Mouse (Mus musculus): Measurements from ENCODE around the gene Fbxo44. TPM values are rescaled to one million over a fixed set of nuclear protein-coding genes. Genes with fewer than 3 reads are reported as not detected.
"Not testable (repeated sequence)": the region's sequence is repeated elsewhere in the genome, so short reads cannot be mapped to it uniquely, and the experiment has no call there.

The Fbxo44 gene
- total RNA-seq, 1 experiment from 2014 or later = 4.1 TPM

DNA sequence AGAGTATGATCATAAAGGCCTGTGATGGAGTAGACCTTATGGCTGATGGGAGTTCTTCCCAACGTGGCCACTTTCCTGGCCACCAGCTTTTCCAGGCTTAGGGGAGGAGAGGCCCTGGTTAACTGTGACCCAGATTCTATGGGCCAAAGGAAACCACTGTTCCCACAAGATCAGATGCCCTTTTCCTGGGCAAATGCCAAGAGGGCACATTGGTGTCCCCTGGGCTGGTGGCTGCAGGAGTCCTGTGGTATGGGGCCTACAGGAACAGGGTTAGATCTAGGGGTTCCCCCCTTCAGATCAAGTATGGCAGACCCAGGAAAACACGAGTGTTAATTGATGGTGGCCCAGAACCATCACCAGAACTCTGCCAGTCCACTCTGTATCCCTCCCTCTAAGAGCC, 12.6 kb downstream of the Fbxo44 start:
- ATAC-seq (replicated peaks in 1 of 2; ENCODE audit: insufficient read depth in 1 of 2, low FRiP score in 2 of 2, low TSS enrichment in 1 of 2, low read depth in 1 of 2, poor library complexity in 2 of 2, severe bottlenecking in 2 of 2) = no peak

DNA sequence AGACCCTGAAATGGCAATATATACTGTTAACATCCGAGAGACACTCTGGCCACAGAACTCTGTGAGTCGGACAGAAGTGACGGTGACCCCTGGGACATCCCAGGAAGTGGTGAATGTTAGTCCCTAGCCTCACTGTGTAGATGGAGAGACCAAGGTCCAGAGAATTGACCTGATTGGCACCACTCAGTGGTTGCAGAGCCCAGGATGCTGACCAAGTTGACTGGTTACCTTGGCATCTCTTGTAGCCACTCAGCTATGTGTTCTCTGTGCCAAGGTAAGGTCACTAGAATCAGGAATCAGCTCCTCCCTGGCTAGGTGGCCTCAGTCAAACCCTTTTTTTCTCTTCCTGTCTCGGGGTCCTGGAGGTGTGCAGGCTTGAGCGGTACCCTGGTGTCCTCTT, 16.6 kb downstream of the Fbxo44 start:
- ATAC-seq (replicated peaks in 1 of 2; ENCODE audit: insufficient read depth in 1 of 2, low FRiP score in 2 of 2, low TSS enrichment in 1 of 2, low read depth in 1 of 2, poor library complexity in 2 of 2, severe bottlenecking in 2 of 2) = no peak

DNA sequence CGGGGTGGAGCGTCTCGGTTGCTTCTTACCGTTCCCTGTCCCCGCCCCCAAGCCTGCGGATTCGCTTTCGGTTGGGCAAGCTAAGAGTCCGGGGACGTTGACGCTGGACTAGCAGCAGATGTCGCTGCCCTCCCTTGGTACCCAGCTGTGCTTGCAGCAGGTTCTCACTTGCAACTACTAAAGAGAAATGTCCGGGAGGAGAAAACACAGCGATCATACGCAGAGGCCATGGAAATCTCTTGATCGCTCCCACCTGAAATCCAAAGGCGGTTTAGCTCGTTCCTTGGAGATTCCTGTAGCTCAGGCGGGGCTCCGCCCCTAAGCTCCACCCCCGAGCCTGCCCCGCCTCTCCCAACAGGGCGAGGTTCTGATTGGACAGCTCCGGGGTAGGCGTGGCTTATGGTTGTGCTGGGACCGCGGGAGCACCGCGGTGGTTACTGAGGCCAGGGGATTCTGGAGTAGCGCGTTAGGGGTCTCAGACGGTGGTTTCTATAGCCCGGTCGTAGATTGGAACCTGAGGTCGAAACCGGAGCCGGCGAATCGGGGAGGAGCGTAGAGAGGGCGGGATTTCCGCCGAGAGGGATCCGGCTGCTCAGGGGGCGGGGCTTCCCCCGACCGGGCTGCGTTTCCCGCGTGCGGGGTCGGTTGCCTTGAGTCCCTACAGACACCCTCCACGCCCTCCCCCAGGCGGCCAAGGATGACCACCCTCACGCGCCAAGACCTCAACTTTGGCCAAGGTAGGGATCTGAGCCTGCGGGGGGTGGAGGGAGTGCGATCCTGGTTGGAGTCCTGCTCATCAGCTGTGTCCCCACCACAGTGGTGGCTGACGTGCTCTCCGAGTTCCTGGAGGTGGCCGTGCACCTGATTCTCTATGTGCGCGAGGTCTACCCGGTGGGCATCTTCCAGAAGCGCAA, 19.9 kb downstream of the Fbxo44 start:
- ATAC-seq (replicated peaks in 1 of 2; ENCODE audit: insufficient read depth in 1 of 2, low FRiP score in 2 of 2, low TSS enrichment in 1 of 2, low read depth in 1 of 2, poor library complexity in 2 of 2, severe bottlenecking in 2 of 2) = peak; percentile 94 to 96

DNA sequence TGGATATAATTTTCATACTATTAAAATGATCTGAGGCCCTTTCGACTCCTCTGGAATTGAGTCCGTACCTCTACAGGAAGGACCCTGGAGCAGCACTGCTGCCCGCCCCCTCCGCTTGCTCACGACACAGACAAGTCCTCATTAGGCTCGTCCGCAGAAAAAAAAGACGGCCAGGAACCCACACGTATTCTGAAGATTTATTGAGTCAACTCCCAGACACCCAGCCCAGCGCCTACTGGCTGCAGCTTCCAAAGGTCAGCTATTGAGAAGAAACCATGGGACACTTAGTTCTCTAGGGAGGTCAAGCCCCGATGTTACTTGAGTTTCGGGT, 20.6 kb downstream of the Fbxo44 start:
- ATAC-seq (replicated peaks in 1 of 2; ENCODE audit: insufficient read depth in 1 of 2, low FRiP score in 2 of 2, low TSS enrichment in 1 of 2, low read depth in 1 of 2, poor library complexity in 2 of 2, severe bottlenecking in 2 of 2) = peak; percentile 28 to 46; a peak in 3 of 4 replicates

DNA sequence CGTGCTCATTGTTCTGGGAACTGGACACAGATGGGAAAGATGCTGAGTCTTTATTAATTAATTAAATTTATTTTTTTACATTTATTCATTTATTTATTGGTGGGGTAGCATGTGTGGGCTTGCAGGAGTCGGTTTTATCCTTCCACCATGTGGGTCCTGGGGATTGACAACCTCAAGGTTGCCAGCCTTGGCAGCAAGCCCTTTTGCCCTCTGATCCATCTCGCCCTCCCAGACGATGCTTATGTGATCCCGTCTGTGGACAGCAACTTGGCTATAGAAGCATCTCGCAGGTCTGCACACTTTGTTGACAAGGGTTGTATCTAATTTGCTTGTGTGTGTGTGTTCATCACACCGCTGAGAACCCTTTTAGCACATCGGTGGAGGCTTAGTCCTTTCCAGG, 22.8 kb downstream of the Fbxo44 start:
- no peak for ATAC-seq (replicated peaks in 1 of 2; ENCODE audit: insufficient read depth in 1 of 2, low FRiP score in 2 of 2, low TSS enrichment in 1 of 2, low read depth in 1 of 2, poor library complexity in 2 of 2, severe bottlenecking in 2 of 2)

DNA sequence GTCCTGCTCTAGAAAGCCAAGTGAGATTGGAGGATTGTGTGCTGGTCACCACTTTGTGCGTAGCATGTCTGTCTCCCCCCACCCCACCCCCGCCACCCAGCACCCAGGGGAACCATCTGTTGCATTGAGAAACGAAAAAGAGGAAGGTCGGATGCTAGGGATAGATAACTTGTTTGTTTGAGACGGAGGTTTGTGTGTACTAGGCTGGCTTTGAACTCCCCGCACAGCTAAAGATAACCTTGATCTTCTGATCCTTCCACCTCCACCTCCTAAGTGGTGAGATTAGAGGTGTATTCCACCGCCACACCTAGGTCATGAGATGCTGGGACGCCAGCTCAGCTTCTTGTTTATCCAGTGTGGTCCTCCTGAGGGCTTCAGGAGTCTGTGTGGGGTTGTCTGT, 25.3 kb downstream of the Fbxo44 start:
- no peak for ATAC-seq (replicated peaks in 1 of 2; ENCODE audit: insufficient read depth in 1 of 2, low FRiP score in 2 of 2, low TSS enrichment in 1 of 2, low read depth in 1 of 2, poor library complexity in 2 of 2, severe bottlenecking in 2 of 2)

DNA sequence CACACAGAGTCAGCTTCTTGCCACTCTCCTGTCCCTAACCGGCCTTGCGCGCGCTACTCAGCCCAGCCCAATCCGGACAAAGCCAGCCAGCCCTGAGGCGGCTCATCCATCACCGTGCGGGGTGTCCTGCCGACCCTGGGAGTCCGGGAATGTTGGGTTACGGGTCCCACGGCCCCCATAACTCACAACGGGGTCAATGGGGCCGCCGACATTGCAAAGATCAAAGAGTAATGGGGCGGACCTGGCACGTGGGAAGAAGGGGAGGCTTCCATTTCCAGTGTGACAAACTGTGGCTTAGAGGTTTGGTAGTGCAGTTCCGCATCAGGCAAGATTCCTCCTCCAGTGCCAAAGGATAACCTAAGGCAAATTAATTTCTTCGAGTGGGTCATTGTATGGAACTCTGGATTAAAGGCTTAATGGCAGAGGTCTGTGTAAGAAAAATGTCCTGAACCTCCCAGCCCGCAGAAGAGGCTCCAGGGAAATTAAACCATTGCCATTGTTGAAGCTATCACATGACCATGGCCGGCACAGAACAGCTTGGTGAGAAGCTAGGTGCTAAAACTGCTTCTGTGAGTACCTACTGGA, 28.7 kb downstream of the Fbxo44 start:
- ATAC-seq (replicated peaks in 1 of 2; ENCODE audit: insufficient read depth in 1 of 2, low FRiP score in 2 of 2, low TSS enrichment in 1 of 2, low read depth in 1 of 2, poor library complexity in 2 of 2, severe bottlenecking in 2 of 2) = peak; percentile 42 to 61; a peak in 3 of 4 replicates

DNA sequence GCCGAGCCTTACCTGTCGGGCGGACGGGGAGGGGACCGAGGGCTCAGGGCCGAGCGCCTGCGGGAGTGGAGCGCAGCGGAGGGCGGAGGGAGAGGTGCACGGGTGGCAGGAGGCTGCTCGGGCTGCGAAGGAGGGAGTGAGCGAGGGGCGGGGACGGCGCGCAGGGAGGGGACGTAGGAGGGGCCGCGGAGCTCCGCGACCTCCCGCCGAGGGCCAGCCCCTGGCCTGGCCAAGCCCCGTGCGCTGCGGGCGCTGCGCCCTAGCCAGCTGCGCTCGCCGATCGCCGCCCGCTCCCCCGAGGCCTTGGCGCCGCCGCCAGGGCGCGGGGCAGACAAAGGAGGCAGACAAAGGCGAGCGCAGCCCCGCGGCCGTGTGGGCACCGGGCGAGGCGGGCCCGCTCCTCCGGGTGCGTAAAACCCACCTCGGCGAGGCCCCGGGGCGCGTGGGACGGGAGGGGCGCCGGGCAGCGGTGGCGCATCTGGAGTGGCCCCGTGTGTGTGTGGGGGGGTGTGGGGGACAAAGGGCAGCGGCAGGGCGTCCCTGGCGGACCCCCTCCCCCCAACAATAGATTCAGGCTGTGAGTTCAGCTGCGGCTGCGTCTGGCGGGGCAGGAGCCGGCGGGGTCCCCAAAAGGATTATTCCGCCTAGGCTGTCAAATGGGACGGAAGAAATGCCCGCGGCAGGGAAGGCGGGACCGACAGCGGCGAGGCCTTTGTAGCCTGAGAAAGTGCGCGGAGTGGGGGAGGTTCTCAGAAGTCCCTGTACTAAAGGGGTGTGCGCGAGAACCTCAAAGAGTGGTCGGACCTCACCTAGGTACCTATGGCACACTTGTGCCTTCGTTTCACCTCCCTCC, 29.5 kb downstream of the Fbxo44 start, which contains the start of gene Draxin:
Gene Draxin (minus strand): TSS at position 138 of the 853 bp plus-strand sequence.
- peak; percentile 37 to 57 for ATAC-seq (replicated peaks in 1 of 2; ENCODE audit: insufficient read depth in 1 of 2, low FRiP score in 2 of 2, low TSS enrichment in 1 of 2, low read depth in 1 of 2, poor library complexity in 2 of 2, severe bottlenecking in 2 of 2)

DNA sequence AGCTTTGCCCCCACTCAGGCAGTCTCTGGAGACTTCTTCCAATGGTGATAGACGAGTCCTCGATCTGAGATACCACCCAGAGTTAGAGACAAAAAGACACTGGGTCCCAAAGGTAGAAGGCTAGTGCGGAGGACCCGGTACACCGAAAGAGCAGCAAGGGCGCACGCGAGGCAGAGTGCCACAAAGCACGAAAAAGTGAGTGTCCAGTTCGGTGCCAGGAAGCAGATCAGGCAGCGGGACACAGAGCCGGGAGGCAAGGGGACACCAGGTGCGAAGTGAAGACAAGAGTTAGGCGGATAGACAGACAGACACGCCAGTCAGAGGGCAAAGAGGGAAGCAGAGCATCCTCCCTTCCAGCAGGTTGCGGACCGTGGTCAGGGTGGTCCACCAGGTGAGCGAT, 30.1 kb downstream of the Fbxo44 start, which contains the start of gene Mad2l2:
Gene Mad2l2 (plus strand): TSS at position 252 of the 400 bp plus-strand sequence.
- ATAC-seq (replicated peaks in 1 of 2; ENCODE audit: insufficient read depth in 1 of 2, low FRiP score in 2 of 2, low TSS enrichment in 1 of 2, low read depth in 1 of 2, poor library complexity in 2 of 2, severe bottlenecking in 2 of 2) = no peak

DNA sequence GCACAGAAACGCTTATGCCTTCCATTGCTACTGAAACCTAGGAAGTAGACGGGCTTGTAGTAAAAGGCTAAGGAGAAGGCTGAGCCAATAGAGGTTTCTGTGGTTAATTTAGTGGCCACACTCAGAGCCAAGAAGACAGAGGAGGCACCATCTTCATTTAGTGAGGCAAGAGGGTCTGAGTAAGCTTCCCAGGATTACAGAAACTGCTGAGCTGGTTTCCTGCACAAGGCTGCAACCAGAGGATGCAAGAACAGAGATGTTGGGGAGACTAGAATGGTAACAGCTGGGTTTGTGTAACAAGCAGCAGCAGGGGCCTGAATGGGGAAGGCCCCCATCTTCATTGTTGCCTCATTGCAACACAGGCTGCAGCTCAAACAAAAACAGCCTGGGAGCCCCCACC, 31.6 kb downstream of the Fbxo44 start:
- no peak; a peak in 1 of 4 replicates for ATAC-seq (replicated peaks in 1 of 2; ENCODE audit: insufficient read depth in 1 of 2, low FRiP score in 2 of 2, low TSS enrichment in 1 of 2, low read depth in 1 of 2, poor library complexity in 2 of 2, severe bottlenecking in 2 of 2)

DNA sequence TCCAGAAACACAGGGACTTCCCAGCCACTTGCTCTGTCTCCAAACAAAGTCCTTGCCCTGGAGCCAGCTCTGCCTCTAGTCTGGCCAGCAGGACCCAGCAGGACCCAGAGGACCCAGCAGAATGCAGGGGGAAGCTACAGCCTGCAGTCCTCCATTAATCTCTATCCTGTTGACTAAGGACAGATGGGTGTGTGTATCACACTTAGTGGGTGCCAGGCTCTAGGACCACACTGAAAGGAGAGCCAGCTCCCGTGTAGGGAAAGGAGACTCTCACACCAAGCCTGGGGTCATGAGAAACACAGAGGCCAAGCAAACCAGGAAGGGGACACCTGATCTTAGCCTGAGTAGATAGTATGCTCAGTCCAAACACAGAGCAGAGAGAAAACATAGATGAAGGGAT, 32.0 kb downstream of the Fbxo44 start:
- no peak for ATAC-seq (replicated peaks in 1 of 2; ENCODE audit: insufficient read depth in 1 of 2, low FRiP score in 2 of 2, low TSS enrichment in 1 of 2, low read depth in 1 of 2, poor library complexity in 2 of 2, severe bottlenecking in 2 of 2)

DNA sequence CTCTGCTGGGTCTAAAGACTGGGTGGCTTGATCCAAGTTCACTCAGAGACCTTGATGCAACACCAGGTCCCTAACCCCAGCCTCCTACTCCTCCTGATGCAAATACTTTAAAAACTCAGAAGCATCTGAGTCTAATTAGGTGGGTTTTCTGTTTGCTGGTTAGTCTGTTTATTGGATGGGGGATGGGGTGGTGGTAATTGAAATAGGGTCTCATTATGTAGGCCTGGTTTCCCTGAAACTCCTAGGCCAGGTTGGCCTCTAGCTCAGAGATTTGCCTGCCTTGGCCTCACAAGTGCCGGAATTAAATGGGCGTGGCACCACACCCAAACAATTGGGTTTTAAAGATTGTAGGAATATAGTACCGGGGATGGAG, 37.6 kb downstream of the Fbxo44 start:
- ATAC-seq (replicated peaks in 1 of 2; ENCODE audit: insufficient read depth in 1 of 2, low FRiP score in 2 of 2, low TSS enrichment in 1 of 2, low read depth in 1 of 2, poor library complexity in 2 of 2, severe bottlenecking in 2 of 2) = no peak

DNA sequence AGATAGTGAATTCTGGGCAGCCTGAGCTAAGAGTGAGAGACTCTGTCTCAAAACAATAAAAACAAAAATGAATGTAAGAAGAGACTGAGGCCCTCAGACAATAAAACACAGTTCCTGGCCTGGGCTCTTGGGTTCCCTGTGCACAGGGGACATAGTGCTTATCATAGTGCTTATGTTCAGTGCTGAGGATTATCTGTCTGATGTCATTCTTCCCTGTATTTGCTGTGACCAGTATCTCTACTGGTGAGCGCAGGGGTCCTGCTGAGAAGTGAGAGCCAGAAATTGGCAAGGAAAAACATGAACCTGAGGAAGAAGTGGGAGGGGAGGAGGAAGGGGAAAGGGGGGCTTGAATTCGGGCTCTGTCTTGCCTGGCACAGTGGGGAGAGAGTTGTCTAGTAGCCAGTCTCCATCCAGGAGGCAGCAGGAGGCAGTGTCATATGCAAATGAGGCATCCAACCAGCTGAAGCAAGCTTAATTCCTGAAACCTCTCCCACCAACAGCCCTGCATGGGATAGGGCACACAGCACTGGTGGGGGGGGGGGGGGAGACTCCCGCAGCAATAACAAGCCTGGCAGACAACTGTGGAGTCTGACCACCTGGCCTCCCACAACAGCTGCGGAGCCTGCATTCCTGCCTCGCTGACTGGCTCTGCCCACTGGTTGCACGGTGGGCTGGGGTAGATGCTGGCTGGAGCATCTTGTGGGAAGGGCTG, 38.1 kb downstream of the Fbxo44 start:
- ATAC-seq (replicated peaks in 1 of 2; ENCODE audit: insufficient read depth in 1 of 2, low FRiP score in 2 of 2, low TSS enrichment in 1 of 2, low read depth in 1 of 2, poor library complexity in 2 of 2, severe bottlenecking in 2 of 2) = no peak

DNA sequence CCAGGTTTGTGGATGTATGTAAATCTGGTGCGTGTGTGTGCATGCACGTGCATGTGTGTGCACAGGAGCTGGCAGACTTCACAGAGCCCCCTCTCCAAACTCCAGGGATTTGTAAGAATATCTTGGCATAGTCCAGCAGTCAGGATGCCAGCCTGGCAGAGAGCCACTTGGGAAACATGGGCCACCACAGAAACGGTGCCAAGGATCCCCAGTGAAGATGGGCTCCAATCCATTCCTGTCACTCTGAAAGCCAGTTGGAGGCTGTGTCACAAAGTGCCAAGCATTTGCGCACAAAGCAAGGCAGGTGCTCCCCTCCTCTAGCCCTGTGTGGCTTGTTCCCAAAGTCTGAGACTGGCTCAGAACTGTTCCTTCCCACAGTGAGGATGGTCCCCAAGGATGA, 38.9 kb downstream of the Fbxo44 start:
- ATAC-seq (replicated peaks in 1 of 2; ENCODE audit: insufficient read depth in 1 of 2, low FRiP score in 2 of 2, low TSS enrichment in 1 of 2, low read depth in 1 of 2, poor library complexity in 2 of 2, severe bottlenecking in 2 of 2) = no peak

DNA sequence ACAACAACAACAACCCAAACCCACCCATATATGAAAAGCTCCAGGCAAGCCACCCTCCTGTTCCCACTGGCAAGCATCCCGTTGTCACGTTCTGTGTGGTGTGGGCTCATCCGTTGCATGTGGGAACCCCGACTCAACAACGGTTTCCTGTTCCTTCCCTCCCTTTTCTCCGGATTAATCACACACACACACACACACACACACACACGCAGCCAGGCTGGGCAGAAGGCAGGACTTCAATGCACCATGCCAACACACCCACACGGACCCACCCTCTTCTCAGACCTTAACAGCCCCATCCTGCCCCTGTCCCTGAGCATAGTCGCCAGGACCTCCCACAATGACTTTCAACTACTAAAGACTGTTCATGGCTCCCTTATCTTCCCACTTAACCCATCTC, 39.7 kb downstream of the Fbxo44 start:
- no peak for ATAC-seq (replicated peaks in 1 of 2; ENCODE audit: insufficient read depth in 1 of 2, low FRiP score in 2 of 2, low TSS enrichment in 1 of 2, low read depth in 1 of 2, poor library complexity in 2 of 2, severe bottlenecking in 2 of 2)

DNA sequence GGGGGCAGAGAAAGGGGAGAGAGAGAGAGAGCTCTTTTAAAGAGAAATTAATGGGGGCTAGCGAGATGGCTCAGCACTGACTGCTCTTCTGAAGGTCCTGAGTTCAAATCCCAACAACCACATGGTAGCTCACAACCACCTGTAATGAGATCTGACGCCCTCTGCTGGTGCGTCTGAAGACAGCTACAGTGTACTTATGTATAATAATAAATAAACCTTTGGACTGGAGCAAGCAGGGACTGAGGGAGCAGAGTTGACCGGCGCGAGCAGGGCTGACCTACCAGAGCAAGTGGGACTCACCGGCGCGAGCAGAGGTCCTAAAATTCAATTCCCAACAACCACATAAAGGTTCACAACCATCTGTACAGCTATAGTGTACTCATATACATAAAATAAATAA, 40.7 kb downstream of the Fbxo44 start:
- ATAC-seq (replicated peaks in 1 of 2; ENCODE audit: insufficient read depth in 1 of 2, low FRiP score in 2 of 2, low TSS enrichment in 1 of 2, low read depth in 1 of 2, poor library complexity in 2 of 2, severe bottlenecking in 2 of 2) = not testable (repeated sequence)

DNA sequence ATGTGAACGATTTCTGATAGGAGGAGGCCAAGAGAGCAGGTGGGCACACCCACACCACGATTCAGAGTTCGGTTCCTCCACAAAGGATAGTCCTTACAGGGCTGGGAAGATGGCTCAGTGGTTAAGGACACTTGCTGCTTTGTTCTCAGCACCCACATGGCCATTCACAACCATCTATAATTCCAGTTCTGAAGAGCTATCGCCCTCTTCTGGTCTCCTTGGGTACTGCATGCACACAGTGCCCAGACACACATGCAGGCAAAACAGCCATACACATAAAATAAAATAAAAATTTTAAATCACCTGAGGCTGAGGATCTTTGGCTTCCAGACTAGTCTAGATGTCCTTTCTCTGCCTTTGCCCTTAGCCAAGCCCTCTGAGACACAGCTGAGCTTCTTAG, 42.9 kb downstream of the Fbxo44 start:
- no peak for ATAC-seq (replicated peaks in 1 of 2; ENCODE audit: insufficient read depth in 1 of 2, low FRiP score in 2 of 2, low TSS enrichment in 1 of 2, low read depth in 1 of 2, poor library complexity in 2 of 2, severe bottlenecking in 2 of 2)
